Mouse (Mus musculus) gastrocnemius, postnatal 36 days (tissue): ENCODE data around the gene Mdfi. TPM values are rescaled to one million over a fixed set of nuclear protein-coding genes. Genes with fewer than 3 reads are reported as not detected.

Experiments used
- DNase-seq, 2 experiments: peaks; one replicate each; pipeline ENCODE4 v3.0.0; 2022
- intact Hi-C: fragments of 180-260 bp; cut with DNase I; formaldehyde crosslinking; loops from one replicate; pipeline ENCODE4 v1.15.1; 2025
- total RNA-seq, 2 experiments: library from RNA; stranded (reverse); gene quantifications; 2 replicates each; pipeline ENCODE4 v1.2.3; 2021

Mdfi gene
- total RNA-seq, 2 experiments from 2014 or later: 0.36 to 0.96 TPM

DNA sequence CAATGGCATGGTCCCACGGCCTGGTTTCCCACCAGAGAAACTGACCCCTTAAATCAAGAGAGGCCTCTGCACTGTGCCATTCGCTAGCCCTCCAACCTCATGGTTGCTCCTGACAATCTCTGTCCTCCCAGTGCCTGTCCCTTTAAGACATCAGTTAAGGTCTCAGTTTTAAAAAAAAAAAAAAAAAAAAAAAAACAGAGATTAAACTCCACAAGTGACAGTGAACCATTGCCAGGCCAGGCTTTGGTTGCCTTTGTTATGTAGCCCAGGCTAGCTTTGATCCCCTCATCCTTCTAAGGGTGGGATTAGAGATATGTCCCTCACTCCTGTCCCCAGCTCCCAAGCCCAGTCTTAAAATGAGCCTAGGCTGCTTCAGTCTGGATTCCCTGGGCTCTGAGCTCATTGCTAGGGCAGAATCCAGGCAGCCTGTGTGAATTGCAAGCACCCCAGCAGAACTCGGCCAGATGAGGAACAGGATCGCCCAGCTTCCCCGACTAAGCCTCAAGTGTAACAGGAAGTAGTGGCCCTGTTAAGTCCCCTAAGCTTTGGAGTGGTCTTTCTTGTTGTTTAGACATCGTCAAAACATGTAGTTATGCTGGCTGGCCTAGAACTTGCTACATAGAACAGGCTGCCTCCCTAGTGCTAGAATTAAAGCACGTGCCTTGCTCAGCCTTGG is 16.3 kb upstream of the Mdfi start:
- DNase-seq: no peak

GRCm38 (mm10) chr17:47850035-47850434 is 15.5 kb upstream of the Mdfi start:
- peak in 1 of 2 experiments; percentile 42 for DNase-seq

More for the DNA sequence above, 16.3 kb upstream of the Mdfi start:
- intact Hi-C loops: no loop called here

DNA sequence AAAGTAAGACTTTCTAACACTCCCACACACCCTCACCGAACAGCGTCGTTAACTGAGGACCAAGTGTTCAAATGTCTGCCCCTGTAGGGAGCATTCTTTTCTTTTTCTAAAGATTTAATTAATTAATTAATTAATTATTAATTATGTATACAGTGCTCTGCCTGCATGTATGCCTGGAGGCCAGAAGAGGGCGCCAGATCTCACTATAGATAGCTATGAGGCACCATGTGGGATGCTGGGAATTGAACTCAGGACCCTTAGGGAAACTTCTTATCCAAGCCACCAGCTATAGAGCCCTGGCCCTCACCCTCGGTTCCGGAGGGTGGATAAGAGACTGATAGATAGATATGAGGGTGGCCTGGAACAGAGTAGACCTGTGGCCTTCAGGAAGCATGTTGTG is 13.5 kb upstream of the Mdfi start:
- intact Hi-C loops: no loop called here
- DNase-seq: no peak

More at GRCm38 (mm10) chr17:47850035-47850434, 15.5 kb upstream of the Mdfi start:
- intact Hi-C loops: no loop called here

GRCm38 (mm10) chr17:47845609-47846008 is 11.1 kb upstream of the Mdfi start:
- DNase-seq: no peak
- intact Hi-C loops: no loop called here

- intact Hi-C loops: no loop called here
Measured at GRCm38 (mm10) chr17:47843465-47843864, 9.0 kb upstream of the Mdfi start.

GRCm38 (mm10) chr17:47841931-47842623 is 7.6 kb upstream of the Mdfi start:
- intact Hi-C loops: no loop called here
- peak; percentile 74 to 78 for DNase-seq

More at GRCm38 (mm10) chr17:47843465-47843864, 9.0 kb upstream of the Mdfi start:
- DNase-seq: no peak

GRCm38 (mm10) chr17:47841521-47841920 is 7.0 kb upstream of the Mdfi start:
- no peak for DNase-seq
- intact Hi-C loops: no loop called here

GRCm38 (mm10) chr17:47837808-47838207 is 3.3 kb upstream of the Mdfi start:
- no peak for DNase-seq
- intact Hi-C loops: no loop called here

DNA sequence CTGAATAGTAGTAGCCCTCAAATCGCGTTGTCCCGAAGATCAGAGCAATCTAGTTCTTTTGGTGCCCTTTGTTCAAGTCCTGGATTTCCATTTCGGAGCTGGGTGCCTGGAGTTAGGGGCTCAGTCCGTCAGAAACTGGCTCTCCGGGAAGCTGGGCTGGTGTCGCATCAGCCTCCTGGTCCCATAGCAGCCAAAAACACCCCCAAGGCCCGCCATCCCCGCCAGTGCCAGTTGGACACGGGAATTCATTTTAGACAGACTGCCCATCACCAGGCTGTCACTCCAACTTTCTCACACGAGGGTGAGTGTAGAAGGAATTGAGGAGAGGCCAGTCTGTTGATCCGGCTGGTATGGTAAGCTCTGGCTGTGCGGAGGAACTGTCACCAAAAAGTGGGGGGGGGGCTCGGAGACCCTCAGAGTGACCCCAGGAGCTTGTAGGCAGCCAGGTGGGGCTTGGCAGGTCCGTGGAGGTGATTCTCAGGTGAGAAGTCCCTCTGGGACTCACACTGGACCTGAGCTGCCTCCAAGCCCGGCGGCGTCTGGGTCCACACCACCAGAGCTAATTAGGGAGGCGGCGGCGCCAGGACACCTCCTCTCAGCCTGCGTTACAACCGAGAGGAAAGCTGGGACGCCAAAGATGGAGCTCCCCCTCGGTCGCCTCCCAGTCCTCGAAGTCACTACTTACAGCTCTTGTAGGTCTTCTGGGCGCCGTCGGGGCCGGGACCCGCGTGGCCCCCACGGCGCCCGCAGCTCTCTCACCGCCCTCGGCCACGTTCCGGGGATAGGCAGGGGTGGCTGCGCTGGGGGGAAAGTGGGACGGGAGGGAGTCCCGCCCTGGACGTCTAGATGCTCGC is 636 bp downstream of the Mdfi start:
- DNase-seq: no peak
- intact Hi-C loops: no loop called here

DNA sequence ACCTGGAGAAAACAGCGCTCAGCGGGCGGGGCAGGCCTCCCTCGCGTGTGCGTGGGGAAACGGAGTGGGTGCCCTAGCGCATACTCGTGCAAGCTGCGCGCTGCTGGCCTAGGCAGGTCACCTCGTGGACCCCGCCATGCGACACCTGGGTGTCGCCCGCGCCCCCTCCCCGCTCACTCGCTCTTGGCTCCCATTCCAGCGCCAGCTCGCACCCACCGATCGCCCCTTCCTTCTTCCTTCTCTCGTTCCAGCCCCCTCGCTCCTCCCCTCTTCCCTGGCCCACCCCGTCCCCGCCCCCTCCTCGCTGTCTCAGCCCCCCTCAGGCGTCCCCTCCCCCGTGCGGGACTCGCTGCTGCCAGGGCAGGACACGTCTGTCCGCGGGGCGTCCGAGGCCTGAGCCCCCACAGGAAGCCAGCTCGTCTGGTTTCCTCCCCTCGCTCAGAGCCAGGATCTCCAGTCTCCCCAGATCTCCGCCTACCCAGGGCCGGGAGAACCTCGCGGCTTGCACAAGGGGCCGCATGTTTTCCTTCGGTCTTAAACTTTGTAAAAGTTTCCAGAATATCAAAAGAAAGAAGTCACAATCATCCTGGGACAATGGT is 1.4 kb downstream of the Mdfi start:
- DNase-seq: no peak
- intact Hi-C loops: no loop called here

DNA sequence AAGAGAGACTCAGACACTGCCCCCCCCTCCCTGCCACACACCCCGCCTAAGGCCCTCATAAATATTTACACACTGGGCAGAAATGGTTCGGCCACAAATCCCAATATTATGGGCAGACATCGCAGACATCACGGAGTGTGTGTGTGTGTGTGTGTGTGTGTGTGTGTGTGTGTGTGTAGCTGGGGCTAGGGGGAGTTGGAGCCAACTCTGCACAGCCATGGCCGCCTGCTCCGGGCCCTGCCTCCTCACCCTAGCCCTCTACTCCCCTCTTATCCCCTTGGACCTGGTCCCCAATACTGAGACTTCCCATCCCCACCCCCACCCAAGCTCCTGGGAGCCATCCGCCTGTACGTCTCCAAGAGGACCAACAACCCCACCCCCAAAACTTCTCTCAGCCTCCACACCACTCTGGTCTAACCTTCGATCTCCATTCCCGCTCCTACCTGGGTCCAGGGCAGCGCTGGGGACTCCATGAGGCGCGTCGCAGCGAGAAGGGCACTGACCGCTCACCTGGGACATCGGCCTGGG is 1.9 kb downstream of the Mdfi start:
- DNase-seq: no peak
- intact Hi-C loops: no loop called here

DNA sequence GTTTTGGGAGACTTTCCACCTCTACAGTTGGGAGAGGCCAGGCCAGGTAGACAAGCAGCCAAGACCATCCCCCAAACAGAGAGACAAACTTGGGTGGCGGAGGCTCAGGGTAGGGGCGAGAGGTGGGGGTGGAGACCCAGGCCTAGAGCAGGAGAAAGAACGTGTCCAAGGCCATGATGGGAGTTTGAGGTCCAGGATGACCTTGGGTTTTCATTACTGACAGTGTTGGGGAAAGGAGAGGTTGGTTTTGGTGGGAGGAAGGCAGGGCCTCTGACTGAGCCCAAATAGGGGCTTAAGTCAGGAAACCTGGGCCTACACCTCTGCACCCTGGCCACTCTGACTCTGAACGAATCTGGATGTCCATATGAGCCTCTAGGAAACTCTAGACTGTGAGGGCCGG is 2.7 kb downstream of the Mdfi start:
- intact Hi-C loops: no loop called here
- no peak for DNase-seq

DNA sequence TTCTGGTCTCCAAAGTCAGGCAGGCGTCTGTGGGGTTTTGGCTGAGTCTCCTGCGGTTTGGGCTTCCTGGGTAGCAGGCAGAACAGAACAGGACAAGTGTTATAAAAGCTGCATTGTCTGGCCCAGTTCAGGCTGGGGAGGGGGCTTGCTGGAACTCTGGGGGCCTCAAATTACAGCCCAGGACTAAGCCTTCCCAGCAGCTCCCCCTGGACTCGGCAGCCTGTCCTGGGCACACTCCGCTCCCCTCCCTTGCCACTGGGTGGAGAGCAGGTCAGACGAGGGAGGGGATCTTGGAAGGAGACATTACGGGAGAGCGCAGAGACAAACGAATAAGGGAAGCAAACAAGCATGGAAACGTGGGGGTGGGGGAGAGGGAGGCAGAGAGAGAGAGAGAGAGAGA is 3.3 kb downstream of the Mdfi start:
- intact Hi-C loops: no loop called here
- DNase-seq: no peak

- no peak for DNase-seq
- intact Hi-C loops: no loop called here
Measured at GRCm38 (mm10) chr17:47821339-47821738, 13.2 kb downstream of the Mdfi start.

DNA sequence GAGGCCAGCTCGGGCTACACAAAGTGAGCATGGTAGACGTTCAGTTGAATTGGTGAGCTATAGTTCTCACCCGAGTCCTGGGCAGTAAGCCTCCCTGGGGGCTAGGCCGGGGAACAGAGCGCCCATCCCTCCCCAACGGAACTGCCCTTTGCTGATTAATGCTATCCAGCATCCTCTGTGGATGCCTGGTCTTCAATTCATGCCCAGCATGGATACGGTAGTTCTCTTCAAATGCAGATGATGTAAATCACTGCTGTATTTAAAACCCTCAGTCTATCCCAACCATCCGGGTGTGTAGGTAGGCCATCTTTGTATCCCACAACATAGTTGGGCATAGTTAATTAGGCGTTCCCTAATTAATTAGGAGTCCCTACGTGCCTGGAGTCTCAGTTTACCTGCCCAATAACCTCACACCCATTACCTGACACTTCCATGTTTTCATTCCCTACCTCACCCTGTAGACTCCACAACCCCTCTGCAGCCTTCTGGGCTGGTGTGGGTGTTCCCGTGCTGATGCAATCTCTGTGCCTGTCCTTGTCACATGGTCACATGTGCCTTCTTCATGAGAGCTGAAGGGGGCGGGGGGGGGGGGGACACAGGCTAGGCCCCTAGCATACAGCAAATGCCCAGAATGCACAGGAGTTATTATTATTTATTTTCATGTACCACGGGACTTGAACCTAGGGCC is 16.3 kb downstream of the Mdfi start:
- DNase-seq: no peak
- intact Hi-C loops: no loop called here

DNA sequence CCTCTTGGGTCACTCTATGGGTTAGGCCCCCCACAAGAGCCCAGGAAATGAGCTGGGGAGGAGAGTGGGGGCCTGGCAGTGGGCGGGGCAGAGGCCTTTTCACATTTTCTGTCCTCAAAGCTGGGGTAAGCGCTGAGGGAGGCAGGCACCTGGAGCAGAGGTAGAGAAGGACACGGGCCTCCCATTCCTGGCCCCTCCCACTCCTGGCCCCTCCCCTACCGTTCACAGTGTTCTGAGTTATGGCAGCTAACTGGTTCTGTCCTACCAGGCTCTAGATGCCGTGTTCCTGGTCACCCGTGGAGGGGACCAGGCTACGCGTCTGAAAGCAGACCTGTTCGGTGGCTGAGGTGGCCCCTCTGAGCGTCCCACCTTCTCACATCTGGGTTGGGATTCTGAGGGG is 19.0 kb downstream of the Mdfi start:
- intact Hi-C loops: no loop called here
- DNase-seq: no peak

DNA sequence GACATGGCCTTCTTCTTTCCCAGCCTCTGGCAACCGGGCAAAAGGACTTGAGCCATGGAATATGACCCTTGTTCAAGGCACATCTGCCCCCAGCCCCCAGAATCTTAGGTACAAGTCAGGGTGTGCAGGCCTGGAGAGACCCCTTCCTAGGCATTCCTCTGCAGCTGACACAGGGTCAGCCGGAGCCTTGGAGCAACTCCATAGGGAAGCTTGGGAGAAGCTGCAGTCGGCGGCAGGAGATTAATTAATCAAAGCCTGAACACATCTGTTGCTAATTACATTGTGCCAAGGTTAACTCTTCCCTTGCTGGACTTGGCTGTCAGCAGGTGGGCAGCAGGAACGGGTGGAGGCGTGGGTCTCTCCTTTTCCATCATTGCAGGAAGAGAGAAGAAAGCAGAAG is 20.0 kb downstream of the Mdfi start:
- intact Hi-C loops: no loop called here
- DNase-seq: no peak

GRCm38 (mm10) chr17:47813616-47814015 is 20.9 kb downstream of the Mdfi start:
- DNase-seq: no peak
- intact Hi-C loops: no loop called here

GRCm38 (mm10) chr17:47812200-47812599 is 22.3 kb downstream of the Mdfi start:
- intact Hi-C loops: no loop called here
- no peak for DNase-seq

- intact Hi-C loops: no loop called here
- no peak for DNase-seq
Measured at GRCm38 (mm10) chr17:47811265-47811800, 23.2 kb downstream of the Mdfi start.
